Mouse (Mus musculus): ENCODE results near the gene Ptprd. TPM values are rescaled to one million over a fixed set of nuclear protein-coding genes. Genes with fewer than 3 reads are reported as not detected.

Gene Ptprd
- polyA plus RNA-seq, 1 experiment from 2014 or later, result 41.8 TPM

GRCm38 (mm10) chr4:76948251-76948650 is 1263.5 kb downstream of the Ptprd start:
- ATAC-seq (ENCODE audit: insufficient number of reproducible peaks, insufficient read depth, low FRiP score, low TSS enrichment), result no peak
- Histone ChIP-seq H3K4me2 (replicated peaks) (no peak overlapping the region), H3K4me1 (no peaks in the 10 kb centered on the region), H3K27me3 (no peaks in the 10 kb centered on the region), H3K36me3 (no peaks in the 10 kb centered on the region), H3K27ac (no peak overlapping the region), H3K9ac (no peak overlapping the region), H3K9me3 (no peaks in the 10 kb centered on the region), H3K4me3 (no peak overlapping the region)
- WGBS, result 44% methylated on average over 3 of the region's 3 CpGs

GRCm38 (mm10) chr4:76941382-76942360 is 1270.1 kb downstream of the Ptprd start:
- no peaks in the 10 kb centered on the region for H3K9me3 ChIP-seq
- no peaks in the 10 kb centered on the region for H3K4me1 ChIP-seq
- ATAC-seq (ENCODE audit: insufficient number of reproducible peaks, insufficient read depth, low FRiP score, low TSS enrichment), result no peak
- no peak overlapping the region for H3K4me2 ChIP-seq (replicated peaks)
- H3K27ac ChIP-seq, result no peak overlapping the region
- H3K9ac ChIP-seq, result no peak overlapping the region
- H3K27me3 ChIP-seq, result no peaks in the 10 kb centered on the region
- 80% methylated on average over 6 of the region's 6 CpGs for WGBS
- H3K36me3 ChIP-seq, result no peaks in the 10 kb centered on the region
- no peak overlapping the region for H3K4me3 ChIP-seq

- 68% methylated on average over 2 of the region's 2 CpGs for WGBS
- H3K9ac ChIP-seq, result no peak overlapping the region
- ATAC-seq (ENCODE audit: insufficient number of reproducible peaks, insufficient read depth, low FRiP score, low TSS enrichment), result no peak
- no peaks in the 10 kb centered on the region for H3K27me3 ChIP-seq
- H3K4me1 ChIP-seq, result no peaks in the 10 kb centered on the region
- no peak overlapping the region for H3K4me3 ChIP-seq
- no peak overlapping the region for H3K27ac ChIP-seq
- no peaks in the 10 kb centered on the region for H3K36me3 ChIP-seq
- H3K9me3 ChIP-seq, result no peaks in the 10 kb centered on the region
- no peak overlapping the region for H3K4me2 ChIP-seq (replicated peaks)
Measured at GRCm38 (mm10) chr4:76931559-76931958, 1280.2 kb downstream of the Ptprd start.

- Histone ChIP-seq H3K36me3 (no peaks in the 10 kb centered on the region), H3K9me3 (no peaks in the 10 kb centered on the region), H3K4me3 (no peak overlapping the region), H3K4me2 (replicated peaks) (no peak overlapping the region), H3K4me1 (no peaks in the 10 kb centered on the region), H3K9ac (no peak overlapping the region), H3K27me3 (no peaks in the 10 kb centered on the region), H3K27ac (no peak overlapping the region)
- WGBS, result 82% methylated on average over 5 of the region's 5 CpGs
- ATAC-seq (ENCODE audit: insufficient number of reproducible peaks, insufficient read depth, low FRiP score, low TSS enrichment), result no peak
Measured at GRCm38 (mm10) chr4:76913532-76914150, 1298.1 kb downstream of the Ptprd start.

GRCm38 (mm10) chr4:76901692-76902091 is 1310.1 kb downstream of the Ptprd start:
- no peak for ATAC-seq (ENCODE audit: insufficient number of reproducible peaks, insufficient read depth, low FRiP score, low TSS enrichment)

GRCm38 (mm10) chr4:76889669-76890068 is 1322.1 kb downstream of the Ptprd start:
- no peaks in the 10 kb centered on the region for H3K4me1 ChIP-seq
- no peaks in the 10 kb centered on the region for H3K9me3 ChIP-seq
- no peak overlapping the region for H3K9ac ChIP-seq
- H3K27ac ChIP-seq, result no peak overlapping the region
- H3K4me3 ChIP-seq, result no peak overlapping the region
- H3K27me3 ChIP-seq, result no peaks in the 10 kb centered on the region
- no peak overlapping the region for H3K4me2 ChIP-seq (replicated peaks)
- WGBS, result 90% methylated on average over 1 of the region's 1 CpGs
- no peaks in the 10 kb centered on the region for H3K36me3 ChIP-seq
- ATAC-seq (ENCODE audit: insufficient number of reproducible peaks, insufficient read depth, low FRiP score, low TSS enrichment), result no peak

More at GRCm38 (mm10) chr4:76901692-76902091, 1310.1 kb downstream of the Ptprd start:
- Histone ChIP-seq H3K4me3 (no peak overlapping the region), H3K27me3 (no peaks in the 10 kb centered on the region), H3K36me3 (no peaks in the 10 kb centered on the region), H3K27ac (no peak overlapping the region), H3K9ac (no peak overlapping the region), H3K4me2 (replicated peaks) (no peak overlapping the region), H3K9me3 (no peaks in the 10 kb centered on the region), H3K4me1 (no peaks in the 10 kb centered on the region)
- 24% methylated on average over 1 of the region's 1 CpGs for WGBS

- H3K4me1 ChIP-seq, result no peaks in the 10 kb centered on the region
- no peak overlapping the region for H3K4me3 ChIP-seq
- no peak for ATAC-seq (ENCODE audit: insufficient number of reproducible peaks, insufficient read depth, low FRiP score, low TSS enrichment)
- H3K27me3 ChIP-seq, result no peaks in the 10 kb centered on the region
- no peaks in the 10 kb centered on the region for H3K36me3 ChIP-seq
- H3K9ac ChIP-seq, result no peak overlapping the region
- no peak overlapping the region for H3K4me2 ChIP-seq (replicated peaks)
- no peak overlapping the region for H3K27ac ChIP-seq
- WGBS, result 76% methylated on average over 3 of the region's 3 CpGs
- no peaks in the 10 kb centered on the region for H3K9me3 ChIP-seq
Measured at GRCm38 (mm10) chr4:76881610-76882009, 1330.2 kb downstream of the Ptprd start.

DNA sequence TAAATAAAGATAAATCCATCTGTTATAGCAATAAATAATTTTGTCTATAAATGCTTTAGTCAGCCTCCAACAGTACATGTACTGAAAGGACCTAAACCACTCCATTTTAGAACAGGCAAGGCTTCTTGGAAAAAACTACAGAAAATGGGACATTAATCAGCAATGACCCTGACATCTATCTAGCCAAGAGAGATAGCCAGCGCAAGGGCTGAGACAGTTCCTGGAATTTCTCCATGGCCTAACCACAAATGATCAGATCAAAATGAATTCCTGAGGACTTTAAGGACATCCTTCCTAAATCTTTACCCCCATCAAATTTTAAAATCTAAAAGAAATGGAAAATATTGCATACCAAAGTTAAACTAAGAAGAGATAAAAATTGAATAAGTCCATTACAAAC is 1340.8 kb downstream of the Ptprd start:
- WGBS, result 94% methylated on average over 1 of the region's 1 CpGs
- Histone ChIP-seq H3K36me3 (no peaks in the 10 kb centered on the region), H3K9me3 (no peaks in the 10 kb centered on the region), H3K9ac (no peak overlapping the region), H3K27me3 (no peaks in the 10 kb centered on the region), H3K4me2 (replicated peaks) (no peak overlapping the region), H3K27ac (no peak overlapping the region), H3K4me1 (no peaks in the 10 kb centered on the region), H3K4me3 (no peak overlapping the region)
- ATAC-seq (ENCODE audit: insufficient number of reproducible peaks, insufficient read depth, low FRiP score, low TSS enrichment), result no peak

DNA sequence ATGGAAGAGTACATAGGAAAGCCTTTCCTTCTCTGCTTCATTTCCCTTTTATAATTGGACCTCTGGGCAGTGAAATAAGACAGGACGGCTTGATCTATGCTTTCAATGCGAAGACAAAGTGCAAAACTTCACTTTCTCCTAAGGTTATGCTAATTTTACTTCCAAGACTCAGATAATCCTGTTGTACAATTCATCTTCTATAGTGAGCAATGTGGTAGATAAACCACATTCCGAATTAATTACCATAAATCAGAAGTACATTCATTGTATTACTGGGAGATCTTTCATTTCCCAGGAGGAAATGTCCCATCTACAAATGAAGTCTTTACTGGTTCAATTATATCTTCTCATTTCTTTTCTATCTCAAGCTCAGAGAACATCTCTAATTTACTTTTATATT is 1346.2 kb downstream of the Ptprd start:
- no peaks in the 10 kb centered on the region for H3K9me3 ChIP-seq
- H3K9ac ChIP-seq, result no peak overlapping the region
- H3K27ac ChIP-seq, result no peak overlapping the region
- H3K36me3 ChIP-seq, result no peaks in the 10 kb centered on the region
- H3K4me2 ChIP-seq (replicated peaks), result no peak overlapping the region
- H3K4me3 ChIP-seq, result no peak overlapping the region
- no peaks in the 10 kb centered on the region for H3K27me3 ChIP-seq
- ATAC-seq (ENCODE audit: insufficient number of reproducible peaks, insufficient read depth, low FRiP score, low TSS enrichment), result no peak
- 85% methylated on average over 3 of the region's 3 CpGs for WGBS
- H3K4me1 ChIP-seq, result no peaks in the 10 kb centered on the region

DNA sequence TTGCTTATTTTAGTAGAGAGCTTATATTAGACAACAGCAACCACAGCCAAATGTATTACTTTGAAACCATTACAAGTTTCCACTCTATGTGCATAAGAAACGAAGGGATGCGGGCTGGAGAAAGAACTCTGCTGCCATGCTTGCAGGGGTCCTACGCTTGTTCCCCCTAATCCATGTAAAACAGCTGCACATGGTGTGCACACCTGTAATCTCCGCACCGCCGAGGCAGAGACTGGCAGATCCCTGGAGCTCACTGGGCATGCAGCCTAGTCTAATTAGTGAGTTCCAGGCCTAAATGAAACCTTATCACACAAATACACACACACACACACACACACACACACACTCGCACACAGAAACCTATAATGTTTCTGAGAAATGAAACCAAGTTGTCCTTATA is 1365.5 kb downstream of the Ptprd start:
- no peaks in the 10 kb centered on the region for H3K9me3 ChIP-seq
- H3K4me2 ChIP-seq (replicated peaks), result no peak overlapping the region
- H3K9ac ChIP-seq, result no peak overlapping the region
- no peaks in the 10 kb centered on the region for H3K27me3 ChIP-seq
- 60% methylated on average over 7 of the region's 7 CpGs for WGBS
- no peak for ATAC-seq (ENCODE audit: insufficient number of reproducible peaks, insufficient read depth, low FRiP score, low TSS enrichment)
- H3K27ac ChIP-seq, result no peak overlapping the region
- no peaks in the 10 kb centered on the region for H3K36me3 ChIP-seq
- H3K4me1 ChIP-seq, result no peaks in the 10 kb centered on the region
- H3K4me3 ChIP-seq, result no peak overlapping the region

DNA sequence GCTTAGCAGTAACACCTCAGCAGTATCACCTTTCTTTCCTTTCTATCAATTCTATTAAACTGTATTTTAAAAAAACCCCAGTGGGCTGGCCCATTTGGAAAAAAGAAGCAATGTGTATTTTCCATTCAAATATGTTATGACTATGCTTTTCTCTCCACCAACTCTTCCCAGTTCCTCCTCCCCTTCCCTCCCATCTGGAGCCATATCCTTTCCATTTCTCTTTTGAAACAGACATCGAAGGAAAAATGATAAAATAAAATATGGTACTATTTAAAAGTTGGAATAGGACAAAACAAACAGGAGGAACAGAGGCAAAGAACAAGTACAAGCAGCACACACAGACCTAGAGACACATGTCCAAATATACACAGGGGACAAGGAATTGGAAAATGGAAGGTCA is 1372.7 kb downstream of the Ptprd start:
- Histone ChIP-seq H3K9ac (no peak overlapping the region), H3K27me3 (no peaks in the 10 kb centered on the region)
- 84% methylated on average over 1 of the region's 1 CpGs for WGBS

GRCm38 (mm10) chr4:76812138-76812537 is 1399.6 kb downstream of the Ptprd start:
- Histone ChIP-seq H3K4me1 (no peaks in the 10 kb centered on the region), H3K4me3 (no peak overlapping the region), H3K36me3 (no peaks in the 10 kb centered on the region), H3K4me2 (replicated peaks) (no peak overlapping the region), H3K9me3 (no peaks in the 10 kb centered on the region), H3K27ac (no peak overlapping the region), H3K9ac (no peak overlapping the region), H3K27me3 (no peaks in the 10 kb centered on the region)
- no peak for ATAC-seq (ENCODE audit: insufficient number of reproducible peaks, insufficient read depth, low FRiP score, low TSS enrichment)
- WGBS, result 81% methylated on average over 2 of the region's 2 CpGs

More for the DNA sequence above, 1372.7 kb downstream of the Ptprd start:
- no peaks in the 10 kb centered on the region for H3K4me1 ChIP-seq
- no peaks in the 10 kb centered on the region for H3K36me3 ChIP-seq
- ATAC-seq (ENCODE audit: insufficient number of reproducible peaks, insufficient read depth, low FRiP score, low TSS enrichment), result no peak
- H3K4me3 ChIP-seq, result no peak overlapping the region
- H3K9me3 ChIP-seq, result no peaks in the 10 kb centered on the region
- H3K4me2 ChIP-seq (replicated peaks), result no peak overlapping the region
- no peak overlapping the region for H3K27ac ChIP-seq
